Mouse (Mus musculus) embryonic facial prominence, embryonic 11.5 days (tissue): ENCODE data around the gene Tsku. TPM values are rescaled to one million over a fixed set of nuclear protein-coding genes. Genes with fewer than 3 reads are reported as not detected.

ENCODE experiments used
- ATAC-seq: fragments of 200-750 bp; cut with Nextera tagmentation; replicated peaks from 2 replicates; pipeline ENCODE4 v1.8.0; 2017; ENCODE audit warnings: low read depth; ENCODE audit not compliant: insufficient number of reproducible peaks, low FRiP score, low TSS enrichment
- DNase-seq: peaks from one replicate; pipeline ENCODE4 v3.0.0-alpha.2; 2015; ENCODE audit warnings: low spot score
- H3K27ac ChIP-seq: fragments of 300-500 bp; sonication (generic); replicated peaks from 2 replicates; pipeline ENCODE4 v1.5.1; 2014; ENCODE audit warnings: mild to moderate bottlenecking, low read depth, low read length, control low read depth
- H3K27me3 ChIP-seq: fragments of 300-500 bp; sonication (generic); 2 replicates; pipeline ENCODE4 v1.6.1; 2014; ENCODE audit warnings: mild to moderate bottlenecking, low read length, moderate library complexity, mixed read lengths; ENCODE audit not compliant: control insufficient read depth, insufficient read depth
- H3K36me3 ChIP-seq: fragments of 300-500 bp; sonication (generic); replicated peaks from 2 replicates; pipeline ENCODE4 v1.6.1; 2014; ENCODE audit warnings: low read depth, mild to moderate bottlenecking, low read length, moderate library complexity, mixed read lengths; ENCODE audit not compliant: control insufficient read depth, insufficient read depth
- H3K4me1 ChIP-seq: fragments of 300-500 bp; sonication (generic); 2 replicates; pipeline ENCODE4 v1.6.1; 2014; ENCODE audit warnings: low read length, mixed read lengths; ENCODE audit not compliant: control insufficient read depth, insufficient read depth
- H3K4me2 ChIP-seq: fragments of 300-500 bp; sonication (generic); 2 replicates; pipeline ENCODE4 v1.6.1; 2014; ENCODE audit warnings: low read depth, mild to moderate bottlenecking, control low read depth, low read length, moderate library complexity
- H3K4me3 ChIP-seq: fragments of 300-500 bp; sonication (generic); 2 replicates; pipeline ENCODE4 v1.5.1; 2014; ENCODE audit warnings: low read depth, low read length, control low read depth
- H3K9ac ChIP-seq: fragments of 300-500 bp; sonication (generic); replicated peaks from 2 replicates; pipeline ENCODE4 v1.6.1; 2014; ENCODE audit warnings: mild to moderate bottlenecking, control low read depth, low read length
- H3K9me3 ChIP-seq: fragments of 300-500 bp; sonication (generic); replicated peaks from 2 replicates; pipeline ENCODE4 v1.6.1; 2016; ENCODE audit warnings: mild to moderate bottlenecking, low read length, inconsistent platforms, mixed read lengths; ENCODE audit not compliant: control insufficient read depth
- WGBS: fragments of 180-500 bp; shearing (Covaris S2); extraction: QIAGEN DNeasy Blood & Tissue Kit; methylation state at CpG from one replicate; pipeline ENCODE4 v1.1.7; 2014; 5-methylcytosine and 5-hydroxymethylcytosine counted together
- polyA plus RNA-seq: library from polyadenylated mRNA; unstranded; fragments of >200 nt; fragmentation: Nextera tagmentation; extraction: Ambion mirVana; gene quantifications from 2 replicates; pipeline ENCODE4 v1.2.1, GENCODE M21; 2014

The Tsku gene
- polyA plus RNA-seq, result 13.6 and 14.5 TPM in 2 replicates

DNA sequence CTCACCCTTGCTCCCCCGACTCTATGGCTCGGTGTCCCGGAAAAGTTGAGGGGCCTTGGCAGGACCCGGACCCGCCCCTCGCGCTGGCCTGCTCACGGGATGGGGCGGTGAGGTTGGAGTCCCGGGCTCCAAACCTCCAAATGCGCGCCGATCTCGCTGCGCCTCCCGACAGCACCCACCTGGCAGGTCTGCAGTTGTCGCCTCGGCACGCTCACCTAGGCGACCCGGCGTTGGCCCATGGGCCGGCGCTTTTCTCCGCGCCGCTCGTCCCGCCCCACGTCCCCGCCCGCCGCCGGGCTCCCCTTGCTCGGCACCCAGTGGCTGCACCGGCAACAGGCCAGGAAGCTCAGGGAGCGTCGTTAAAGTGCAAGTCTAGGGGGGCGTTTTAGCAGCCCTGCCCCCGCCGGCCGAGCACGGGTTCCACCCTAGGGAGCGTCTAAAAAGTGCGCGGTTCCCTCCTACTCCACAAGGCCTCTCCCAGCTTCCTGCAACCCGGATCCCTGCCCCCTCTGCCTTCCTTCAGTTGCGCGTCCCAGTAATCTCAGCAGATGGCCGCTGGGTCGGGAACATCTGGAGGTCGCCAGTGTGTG, at the start of gene Tsku:
Gene Tsku, minus strand, starts transcription at position 266 of the 590 bp plus-strand sequence.
- Histone ChIP-seq H3K4me2 (peak within 1 kb of the TSS; percentile 89), H3K27ac (peak within 1 kb of the TSS; percentile 76), H3K9me3 (no peaks in the 10 kb centered on the region), H3K9ac (peak within 1 kb of the TSS; percentile 84), H3K4me1 (peaks cover 9% of the 10 kb centered on the region), H3K36me3 (no peaks in the 10 kb centered on the region), H3K4me3 (peak within 1 kb of the TSS; percentile 84), H3K27me3 (no peaks in the 10 kb centered on the region)
- DNase-seq (peak; percentile 99), ATAC-seq (peak; percentile 91)
- under 1% methylated on average over 52 of the region's 52 CpGs for WGBS

DNA sequence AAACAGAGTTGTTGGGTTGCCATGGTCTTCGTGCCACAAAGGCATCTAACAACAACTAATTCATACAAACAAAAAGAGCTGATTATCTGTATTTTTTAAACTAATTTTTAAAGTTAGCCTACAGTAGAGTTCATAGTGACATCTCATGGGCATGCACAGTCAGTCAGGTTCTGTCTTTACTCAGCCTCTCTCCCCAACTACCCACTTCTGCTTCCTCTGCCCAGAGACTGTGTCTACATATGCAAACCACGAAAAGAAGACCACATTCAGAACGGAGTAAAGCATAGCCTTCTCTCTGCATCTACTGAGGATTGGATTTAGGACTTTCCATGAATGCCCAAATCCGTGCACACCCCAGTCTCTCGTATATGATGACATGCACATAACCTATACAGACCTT, 46.5 kb upstream of the Tsku start:
- H3K4me2 ChIP-seq, result no peak overlapping the region
- H3K9me3 ChIP-seq, result no peaks in the 10 kb centered on the region
- no peak overlapping the region for H3K4me3 ChIP-seq
- no peaks in the 10 kb centered on the region for H3K36me3 ChIP-seq
- DNase-seq (no peak), ATAC-seq (no peak)
- H3K9ac ChIP-seq, result no peak overlapping the region
- H3K27ac ChIP-seq, result no peak overlapping the region
- H3K4me1 ChIP-seq, result no peaks in the 10 kb centered on the region
- no peaks in the 10 kb centered on the region for H3K27me3 ChIP-seq
- 82% methylated on average over 5 of the region's 5 CpGs for WGBS

DNA sequence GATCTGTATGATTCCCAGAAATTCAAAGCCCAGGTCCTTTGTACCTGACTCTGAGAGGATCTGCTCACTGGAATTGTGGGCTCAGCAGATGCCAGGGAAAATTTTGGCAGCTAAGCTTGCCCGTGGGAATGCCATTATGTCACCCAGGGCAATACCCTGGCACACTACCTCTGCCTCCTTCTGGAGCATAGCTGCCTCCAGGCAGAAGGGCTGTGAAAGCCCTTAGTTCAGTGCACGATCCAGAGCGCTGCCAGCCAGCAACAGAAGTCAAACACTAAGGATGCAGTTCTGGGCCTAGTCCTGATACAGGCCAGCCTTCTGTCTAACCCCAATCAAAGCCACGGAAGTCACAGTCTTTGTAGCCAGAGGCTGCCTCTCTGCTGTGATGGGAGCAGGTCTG, 42.9 kb upstream of the Tsku start:
- Histone ChIP-seq H3K9me3 (no peaks in the 10 kb centered on the region), H3K36me3 (no peaks in the 10 kb centered on the region), H3K27ac (no peak overlapping the region), H3K27me3 (no peaks in the 10 kb centered on the region), H3K4me1 (no peaks in the 10 kb centered on the region), H3K4me2 (no peak overlapping the region), H3K9ac (no peak overlapping the region), H3K4me3 (no peak overlapping the region)
- ATAC-seq (no peak), DNase-seq (no peak)
- WGBS, result 40% methylated on average over 4 of the region's 4 CpGs

DNA sequence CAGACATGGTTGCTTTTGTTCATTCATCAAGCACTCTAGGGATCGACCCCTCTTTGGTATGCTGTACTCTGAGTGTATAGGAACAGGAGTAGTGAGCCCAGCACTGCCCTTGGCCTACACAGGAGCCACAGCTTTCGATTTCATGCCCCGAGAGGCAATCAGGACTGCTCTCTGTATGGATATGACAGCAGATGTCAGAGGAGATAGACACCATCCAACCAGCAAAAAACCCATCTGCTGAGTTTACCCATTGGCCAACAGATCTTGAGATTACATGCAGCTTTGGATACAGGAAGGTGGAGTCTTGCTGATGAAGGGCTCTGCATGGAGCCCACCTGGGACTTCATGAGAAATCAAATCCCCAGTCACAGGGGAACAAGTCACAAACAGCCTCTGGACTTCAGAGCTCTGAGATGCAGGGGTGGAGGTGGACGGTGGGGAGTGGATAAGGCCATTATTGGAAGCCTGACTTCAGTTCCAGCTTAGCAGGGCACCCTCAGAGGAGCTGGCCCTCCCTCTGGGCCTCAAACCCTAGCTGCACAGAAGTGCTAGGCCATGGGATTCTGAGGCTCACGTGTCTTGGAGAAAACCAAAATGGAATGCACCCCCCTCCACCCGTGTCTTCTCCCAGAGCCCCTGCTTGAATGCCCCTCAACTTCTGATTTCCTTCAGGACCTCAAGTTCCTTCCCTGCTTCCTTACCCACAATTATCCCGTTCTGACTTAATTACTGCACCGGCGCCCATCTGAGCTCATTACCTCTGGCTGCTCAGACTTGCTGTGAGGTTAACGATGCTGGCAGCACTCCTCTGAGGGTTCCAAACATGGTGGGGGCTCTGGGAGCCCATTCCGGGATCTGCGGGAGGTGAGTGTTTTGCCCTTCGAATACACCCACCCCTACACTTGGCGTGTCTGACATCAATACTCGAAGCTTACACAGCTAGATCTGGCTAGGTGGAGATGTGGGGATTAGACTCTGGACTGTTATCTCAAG, 41.8 kb upstream of the Tsku start:
- no peaks in the 10 kb centered on the region for H3K4me1 ChIP-seq
- H3K9ac ChIP-seq, result no peak overlapping the region
- 53% methylated on average over 15 of the region's 15 CpGs for WGBS
- no peak overlapping the region for H3K27ac ChIP-seq
- no peak overlapping the region for H3K4me2 ChIP-seq
- DNase-seq (no peak), ATAC-seq (no peak)
- no peaks in the 10 kb centered on the region for H3K27me3 ChIP-seq
- H3K4me3 ChIP-seq, result no peak overlapping the region
- no peaks in the 10 kb centered on the region for H3K9me3 ChIP-seq
- no peaks in the 10 kb centered on the region for H3K36me3 ChIP-seq

DNA sequence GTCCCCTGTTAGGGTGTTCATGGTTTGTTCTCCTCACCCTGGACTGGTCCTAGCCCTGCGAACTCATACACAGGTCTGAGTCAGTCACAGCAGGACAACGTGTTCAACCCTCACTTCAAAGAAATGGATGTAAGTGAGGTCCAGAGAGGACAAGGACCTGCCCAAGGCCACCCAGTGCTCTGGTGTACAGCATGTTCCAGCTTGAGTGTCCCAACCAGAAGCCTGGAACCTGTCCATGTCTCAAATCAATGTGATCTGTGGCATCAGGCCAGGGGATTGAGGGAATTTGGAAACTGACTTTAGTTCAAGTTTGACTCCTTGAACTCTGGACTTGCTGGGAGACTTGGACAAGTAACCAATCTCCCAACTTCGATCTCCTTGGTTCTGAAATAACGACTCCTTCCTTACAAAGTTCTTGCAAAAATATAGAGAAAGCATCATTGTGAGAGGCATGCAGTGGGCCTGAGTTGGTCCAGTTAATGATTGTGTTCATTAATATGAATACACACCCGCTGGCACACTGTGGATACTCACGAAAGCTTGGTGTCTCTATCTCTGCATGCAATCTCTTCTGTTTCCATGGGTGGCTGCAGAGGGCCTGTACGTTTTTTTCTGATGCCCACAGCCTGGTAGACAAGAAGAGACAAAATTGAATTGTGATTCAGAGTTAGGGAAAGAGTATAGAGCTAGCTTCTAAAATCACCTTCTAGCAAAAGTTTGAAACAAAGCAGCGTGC, 31.5 kb upstream of the Tsku start:
- H3K36me3 ChIP-seq, result no peaks in the 10 kb centered on the region
- 86% methylated on average over 8 of the region's 8 CpGs for WGBS

DNA sequence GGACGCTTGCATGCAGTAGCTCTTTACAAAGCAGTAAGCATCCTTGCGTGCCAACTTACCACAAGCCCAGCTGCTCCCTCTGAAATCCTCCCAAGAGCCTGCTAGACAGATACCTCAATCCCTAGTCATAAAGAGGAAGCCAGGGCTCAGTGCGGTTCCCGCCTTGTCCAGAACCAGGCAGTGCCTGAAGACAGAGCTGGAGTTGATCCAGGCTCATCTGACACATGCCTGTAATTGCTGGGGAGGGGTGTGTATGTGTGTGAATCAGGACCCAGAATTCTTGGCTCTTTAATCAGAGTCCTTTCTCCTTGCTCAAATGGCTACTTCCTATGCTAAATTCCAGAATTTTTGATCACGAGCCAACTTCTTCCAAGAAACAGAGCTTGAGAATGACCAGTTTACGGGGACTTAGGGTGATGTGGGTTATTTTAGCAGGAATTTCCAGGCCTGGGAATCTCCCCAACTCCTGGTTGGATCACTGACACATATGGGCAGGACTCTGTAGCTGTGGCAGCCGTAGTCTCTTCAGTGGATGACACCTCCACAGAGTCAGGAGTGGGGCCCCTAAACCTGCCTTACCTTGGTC, 30.3 kb upstream of the Tsku start:
- H3K4me2 ChIP-seq, result no peak overlapping the region
- DNase-seq, result no peak
- H3K27me3 ChIP-seq, result no peaks in the 10 kb centered on the region
- no peak for ATAC-seq
- H3K4me3 ChIP-seq, result no peak overlapping the region
- no peaks in the 10 kb centered on the region for H3K36me3 ChIP-seq
- no peak overlapping the region for H3K27ac ChIP-seq
- H3K9ac ChIP-seq, result no peak overlapping the region
- WGBS, result 85% methylated on average over 7 of the region's 7 CpGs
- H3K9me3 ChIP-seq, result no peaks in the 10 kb centered on the region
- H3K4me1 ChIP-seq, result no peaks in the 10 kb centered on the region

More for the DNA sequence above, 31.5 kb upstream of the Tsku start:
- no peak overlapping the region for H3K27ac ChIP-seq
- no peak overlapping the region for H3K4me2 ChIP-seq
- H3K27me3 ChIP-seq, result no peaks in the 10 kb centered on the region
- no peak overlapping the region for H3K9ac ChIP-seq
- no peaks in the 10 kb centered on the region for H3K9me3 ChIP-seq
- no peak overlapping the region for H3K4me3 ChIP-seq
- no peak for ATAC-seq
- no peaks in the 10 kb centered on the region for H3K4me1 ChIP-seq
- DNase-seq, result no peak

DNA sequence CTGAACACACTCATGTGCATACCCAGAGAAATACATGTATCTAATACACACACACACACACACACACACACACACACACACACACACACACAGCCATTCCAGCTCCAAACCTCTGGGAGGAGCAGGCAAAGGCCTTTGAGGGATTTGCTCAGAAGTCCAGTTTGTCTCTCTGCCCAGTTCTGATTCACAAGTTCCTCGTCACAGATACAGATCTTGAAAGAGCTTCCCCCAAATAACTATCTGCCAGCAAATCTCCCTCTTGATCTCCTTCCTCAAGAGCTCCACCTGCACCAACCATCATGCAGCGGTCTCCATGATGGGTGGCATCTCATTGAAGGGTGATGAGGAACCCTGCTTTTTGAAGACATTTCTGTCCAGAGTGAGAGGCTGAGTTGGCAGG, 29.4 kb upstream of the Tsku start:
- Histone ChIP-seq H3K36me3 (no peaks in the 10 kb centered on the region), H3K27ac (no peak overlapping the region), H3K4me3 (no peak overlapping the region), H3K27me3 (no peaks in the 10 kb centered on the region), H3K9me3 (no peaks in the 10 kb centered on the region), H3K4me1 (no peaks in the 10 kb centered on the region), H3K4me2 (no peak overlapping the region), H3K9ac (no peak overlapping the region)
- WGBS, result 82% methylated on average over 2 of the region's 2 CpGs
- DNase-seq (no peak), ATAC-seq (no peak)
